Mouse (Mus musculus) liver, embryonic 15.5 days (tissue): ENCODE results near the gene Mettl21e. TPM values are rescaled to one million over a fixed set of nuclear protein-coding genes. Genes with fewer than 3 reads are reported as not detected.

ENCODE experiments used
- ATAC-seq: fragments of 200-750 bp; cut with Nextera tagmentation; 2 replicates; pipeline ENCODE4 v1.8.0; 2017; ENCODE audit warnings: moderate number of reproducible peaks, mild to moderate bottlenecking, moderate library complexity; ENCODE audit not compliant: insufficient read depth
- H3K27ac ChIP-seq: fragments of 300-500 bp; sonication (generic); replicated peaks from 2 replicates; pipeline ENCODE4 v1.5.1; 2015; ENCODE audit warnings: mild to moderate bottlenecking, inconsistent platforms
- H3K27me3 ChIP-seq: fragments of 300-500 bp; sonication (generic); 2 replicates; pipeline ENCODE4 v1.6.1; 2015; ENCODE audit warnings: mild to moderate bottlenecking, inconsistent platforms
- H3K36me3 ChIP-seq: fragments of 300-500 bp; sonication (generic); replicated peaks from 2 replicates; pipeline ENCODE4 v1.6.1; 2015; ENCODE audit warnings: moderate library complexity, mild to moderate bottlenecking, inconsistent platforms
- H3K4me1 ChIP-seq: fragments of 300-500 bp; sonication (generic); replicated peaks from 2 replicates; pipeline ENCODE4 v1.6.1; 2015; ENCODE audit warnings: inconsistent platforms
- H3K4me2 ChIP-seq: fragments of 300-500 bp; sonication (generic); 2 replicates; pipeline ENCODE4 v1.6.1; 2015; ENCODE audit warnings: moderate library complexity, mild to moderate bottlenecking, inconsistent platforms
- H3K4me3 ChIP-seq: fragments of 300-500 bp; sonication (generic); replicated peaks from 2 replicates; pipeline ENCODE4 v1.5.1; 2015; ENCODE audit warnings: mild to moderate bottlenecking, inconsistent platforms
- H3K9ac ChIP-seq: fragments of 300-500 bp; sonication (generic); 2 replicates; pipeline ENCODE4 v1.6.1; 2015; ENCODE audit warnings: moderate library complexity, mild to moderate bottlenecking, inconsistent platforms
- H3K9me3 ChIP-seq: fragments of 300-500 bp; sonication (generic); replicated peaks from 2 replicates; pipeline ENCODE4 v1.6.1; 2016; ENCODE audit warnings: inconsistent platforms
- WGBS: fragments of 180-500 bp; shearing (Covaris S2); methylation state at CpG from one replicate; pipeline ENCODE4 v1.1.7; 2015; ENCODE audit warnings: mixed read lengths; ENCODE audit not compliant: insufficient replicate concordance; 5-methylcytosine and 5-hydroxymethylcytosine counted together
- polyA plus RNA-seq: library from polyadenylated mRNA; unstranded; fragments of >200 nt; fragmentation: Nextera tagmentation; extraction: Ambion mirVana; gene quantifications from 2 replicates; pipeline ENCODE4 v1.2.1, GENCODE M21; 2015

The Mettl21e gene
- polyA plus RNA-seq, 1 experiment from 2014 or later = 0.30 TPM

DNA sequence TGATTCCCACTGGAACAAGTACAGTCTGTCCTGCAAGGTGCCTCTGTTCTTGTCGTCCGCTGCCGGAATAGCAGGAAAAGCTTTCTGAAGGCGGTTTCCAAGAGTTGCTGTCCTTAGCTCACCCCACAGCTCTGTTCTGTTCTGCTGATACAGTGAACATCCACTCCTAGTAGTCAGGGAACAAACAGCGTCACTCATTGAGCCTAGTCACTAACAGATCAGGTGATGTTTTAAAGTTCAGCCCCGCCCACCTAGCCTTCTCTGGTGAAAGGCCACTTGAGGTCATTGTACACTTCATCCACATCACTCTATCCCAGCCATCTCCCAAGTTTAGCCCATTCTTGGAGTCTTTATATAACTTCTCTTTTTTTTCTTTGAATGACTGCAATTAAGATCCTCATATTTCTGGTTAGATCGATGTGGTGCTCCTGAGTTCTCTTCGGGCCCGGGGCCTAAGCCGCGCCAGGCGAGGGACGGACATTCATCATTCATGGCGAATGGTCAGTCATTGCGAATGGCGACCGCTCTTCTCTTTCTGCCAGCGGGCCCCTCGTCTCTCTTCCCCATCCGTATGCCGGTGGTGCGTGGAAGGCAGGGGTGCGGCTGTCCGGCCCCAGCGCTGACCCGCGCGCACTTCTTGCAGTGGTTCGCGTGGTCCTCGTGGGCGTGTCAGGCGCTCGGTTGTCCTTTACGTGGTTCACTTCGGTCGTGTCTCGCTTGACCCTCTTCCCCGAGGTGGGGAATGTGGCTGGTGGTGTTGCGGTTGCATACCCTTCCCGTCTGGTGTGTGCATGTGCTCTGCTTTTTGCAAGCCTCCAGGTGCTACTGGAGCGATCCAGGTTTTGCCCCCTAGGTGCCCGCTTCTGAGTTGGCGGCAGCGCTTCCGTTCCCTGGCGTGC, 20.2 kb downstream of the Mettl21e start:
- H3K9ac ChIP-seq = no peak overlapping the region
- H3K27ac ChIP-seq = no peak overlapping the region
- H3K4me1 ChIP-seq = no peaks in the 10 kb centered on the region
- peak overlapping the region; percentile 36 for H3K4me3 ChIP-seq
- peaks cover 20% of the 10 kb centered on the region for H3K27me3 ChIP-seq
- H3K4me2 ChIP-seq = peak overlapping the region; percentile 62
- no peaks in the 10 kb centered on the region for H3K9me3 ChIP-seq
- WGBS = 14% methylated on average over 47 of the region's 47 CpGs
- H3K36me3 ChIP-seq = no peaks in the 10 kb centered on the region
- ATAC-seq = no peak

DNA sequence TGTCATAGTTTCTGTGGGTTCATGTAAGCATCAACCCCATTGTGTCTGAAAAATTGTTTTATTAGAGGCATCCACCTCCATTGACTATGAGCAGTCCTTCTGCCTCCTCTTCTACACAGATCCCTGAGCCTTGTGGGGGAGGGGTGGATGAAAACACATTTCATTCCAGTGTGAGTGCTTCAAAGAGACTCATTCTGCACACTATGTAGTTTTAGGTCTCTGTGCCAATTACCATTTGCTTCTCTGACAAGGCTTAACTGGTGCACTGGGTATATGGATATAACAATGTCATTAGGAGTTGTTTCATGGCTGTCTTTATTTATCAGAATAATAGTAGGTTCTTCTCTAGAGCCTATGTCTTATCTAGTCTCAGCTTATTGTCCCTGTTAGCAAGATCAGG, 32.4 kb downstream of the Mettl21e start:
- no peak for ATAC-seq
- Histone ChIP-seq H3K9ac (no peak overlapping the region), H3K9me3 (no peaks in the 10 kb centered on the region), H3K4me2 (no peak overlapping the region), H3K27ac (no peak overlapping the region), H3K36me3 (0 out of 2 replicates have a peak, but pooled peaks cover 2% of the 10 kb centered on the region), H3K4me1 (no peaks in the 10 kb centered on the region), H3K4me3 (no peak overlapping the region), H3K27me3 (no peaks in the 10 kb centered on the region)

- Histone ChIP-seq H3K9ac (no peak overlapping the region), H3K9me3 (no peaks in the 10 kb centered on the region), H3K4me2 (no peak overlapping the region), H3K4me3 (no peak overlapping the region), H3K27me3 (no peaks in the 10 kb centered on the region), H3K4me1 (no peaks in the 10 kb centered on the region), H3K36me3 (peaks cover 36% of the 10 kb centered on the region), H3K27ac (no peak overlapping the region)
- 75% methylated on average over 5 of the region's 5 CpGs for WGBS
- ATAC-seq = no peak
These were observed 40.7 kb downstream of the Mettl21e start for GRCm38 (mm10) chr1:44178086-44178485.

- no peak overlapping the region for H3K4me2 ChIP-seq
- H3K4me3 ChIP-seq = no peak overlapping the region
- H3K4me1 ChIP-seq = no peaks in the 10 kb centered on the region
- no peak overlapping the region for H3K9ac ChIP-seq
- peaks cover 42% of the 10 kb centered on the region for H3K36me3 ChIP-seq
- no peaks in the 10 kb centered on the region for H3K9me3 ChIP-seq
- H3K27me3 ChIP-seq = no peaks in the 10 kb centered on the region
- ATAC-seq = no peak
- no peak overlapping the region for H3K27ac ChIP-seq
- 73% methylated on average over 8 of the region's 8 CpGs for WGBS
These were observed 44.9 kb downstream of the Mettl21e start for GRCm38 (mm10) chr1:44173903-44174302.

- H3K9me3 ChIP-seq = no peaks in the 10 kb centered on the region
- no peaks in the 10 kb centered on the region for H3K4me1 ChIP-seq
- no peak overlapping the region for H3K27ac ChIP-seq
- peaks cover 46% of the 10 kb centered on the region for H3K36me3 ChIP-seq
- no peaks in the 10 kb centered on the region for H3K27me3 ChIP-seq
- H3K9ac ChIP-seq = no peak overlapping the region
- H3K4me3 ChIP-seq = no peak overlapping the region
- WGBS = 75% methylated on average over 4 of the region's 4 CpGs
- H3K4me2 ChIP-seq = no peak overlapping the region
- no peak for ATAC-seq
These were observed 46.1 kb downstream of the Mettl21e start for GRCm38 (mm10) chr1:44172656-44173055.

DNA sequence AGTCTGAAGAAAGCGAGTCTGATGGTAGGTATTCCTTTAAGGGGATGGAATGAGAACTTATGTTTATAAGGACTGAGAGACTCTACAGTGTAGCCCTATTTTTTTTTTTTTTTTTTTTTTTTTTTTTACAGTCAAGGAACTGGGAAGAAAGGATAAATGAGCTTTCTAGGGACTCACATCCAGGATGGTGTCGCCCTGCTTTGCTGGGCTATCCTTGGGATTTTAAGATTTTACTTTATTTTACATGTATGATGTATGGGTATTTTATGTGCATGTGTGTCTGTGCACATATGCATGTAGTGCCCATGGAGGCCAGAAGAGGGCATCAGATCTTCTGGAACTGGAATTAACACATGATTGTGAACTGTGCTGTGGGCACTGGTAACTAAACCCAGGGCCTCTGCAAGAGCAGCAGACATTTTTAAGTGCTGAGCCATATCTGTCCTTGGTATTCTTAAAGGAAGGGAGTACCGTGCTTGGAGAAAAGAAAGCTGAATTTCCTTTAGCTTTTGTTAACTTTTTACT, 50.8 kb downstream of the Mettl21e start:
- Histone ChIP-seq H3K36me3 (peaks cover 46% of the 10 kb centered on the region), H3K4me2 (no peak overlapping the region)
- 72% methylated on average over 3 of the region's 3 CpGs for WGBS

DNA sequence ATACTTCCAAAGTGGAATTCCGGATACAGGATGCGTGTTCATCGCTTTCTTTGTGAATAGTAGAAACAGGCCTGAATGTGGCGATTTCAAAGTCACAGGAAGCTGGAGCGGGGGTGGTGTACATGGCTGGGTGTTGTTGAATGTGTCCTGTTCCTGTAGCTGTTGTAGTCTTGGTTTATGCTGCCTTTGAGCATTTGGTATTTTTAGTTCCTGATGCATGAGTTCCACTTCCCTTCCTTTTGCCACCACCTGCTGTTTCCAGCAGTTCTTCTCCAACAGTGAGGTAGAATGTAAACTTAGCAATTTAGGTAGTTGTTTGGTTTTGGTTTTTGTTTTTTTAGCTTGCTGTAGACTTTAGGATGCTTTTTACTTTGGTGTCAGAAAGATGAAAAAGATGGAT, 56.4 kb downstream of the Mettl21e start:
- H3K4me3 ChIP-seq = no peak overlapping the region
- no peak overlapping the region for H3K4me2 ChIP-seq
- 79% methylated on average over 5 of the region's 5 CpGs for WGBS
- H3K36me3 ChIP-seq = peaks cover 57% of the 10 kb centered on the region
- no peaks in the 10 kb centered on the region for H3K9me3 ChIP-seq
- ATAC-seq = no peak
- no peaks in the 10 kb centered on the region for H3K27me3 ChIP-seq
- H3K27ac ChIP-seq = no peak overlapping the region
- no peaks in the 10 kb centered on the region for H3K4me1 ChIP-seq
- H3K9ac ChIP-seq = no peak overlapping the region

More for the DNA sequence above, 50.8 kb downstream of the Mettl21e start:
- Histone ChIP-seq H3K4me3 (no peak overlapping the region), H3K27ac (no peak overlapping the region), H3K9me3 (no peaks in the 10 kb centered on the region), H3K27me3 (no peaks in the 10 kb centered on the region), H3K9ac (no peak overlapping the region), H3K4me1 (no peaks in the 10 kb centered on the region)
- no peak for ATAC-seq

DNA sequence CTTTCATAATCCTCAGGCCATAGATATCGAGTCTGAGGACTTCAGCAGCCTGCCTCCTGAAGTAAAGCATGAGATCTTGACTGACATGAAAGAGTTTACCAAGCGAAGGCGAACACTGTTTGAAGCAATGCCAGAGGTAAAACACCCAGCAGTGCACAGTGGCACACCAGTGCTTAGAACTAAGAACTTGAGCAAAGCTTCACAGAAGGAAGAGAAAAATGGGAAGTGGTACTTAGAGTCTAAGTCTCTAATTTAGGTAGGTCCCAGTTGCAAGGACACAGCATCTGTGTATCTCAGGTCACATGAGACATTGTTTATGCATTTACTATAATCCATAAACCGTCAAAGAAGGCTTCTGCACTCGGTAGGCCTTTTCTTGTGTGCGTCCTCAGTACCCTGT, 56.9 kb downstream of the Mettl21e start:
- 82% methylated on average over 6 of the region's 6 CpGs for WGBS
- Histone ChIP-seq H3K4me1 (no peaks in the 10 kb centered on the region), H3K9me3 (no peaks in the 10 kb centered on the region), H3K36me3 (peaks cover 52% of the 10 kb centered on the region), H3K27ac (no peak overlapping the region), H3K4me2 (no peak overlapping the region), H3K4me3 (no peak overlapping the region), H3K9ac (no peak overlapping the region), H3K27me3 (no peaks in the 10 kb centered on the region)
- no peak for ATAC-seq

DNA sequence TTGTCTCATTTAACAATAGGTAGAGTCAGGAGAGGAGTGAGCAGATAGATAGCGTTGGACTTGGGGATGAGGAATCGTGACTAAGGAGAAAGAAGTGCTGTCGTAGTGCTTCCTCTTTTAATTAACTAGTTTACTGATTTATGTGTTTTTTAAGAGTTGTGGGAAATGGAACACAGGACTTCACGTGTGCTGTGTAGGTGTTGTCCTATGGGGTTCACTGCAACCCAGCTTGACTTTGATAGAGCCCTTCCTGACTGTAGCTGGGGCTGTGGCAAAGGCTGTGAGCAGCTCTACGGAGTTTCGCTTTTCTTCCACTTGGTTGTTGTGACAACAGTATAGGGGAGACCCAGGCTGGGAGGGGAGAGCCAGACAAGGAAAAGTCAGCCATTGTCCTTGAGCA, 60.4 kb downstream of the Mettl21e start:
- Histone ChIP-seq H3K4me1 (no peaks in the 10 kb centered on the region), H3K9ac (no peak overlapping the region), H3K27ac (no peak overlapping the region), H3K36me3 (peaks cover 37% of the 10 kb centered on the region), H3K4me2 (no peak overlapping the region), H3K4me3 (no peak overlapping the region), H3K27me3 (no peaks in the 10 kb centered on the region), H3K9me3 (no peaks in the 10 kb centered on the region)
- WGBS = 55% methylated on average over 6 of the region's 6 CpGs
- ATAC-seq = no peak

GRCm38 (mm10) chr1:44155287-44155686, 63.5 kb downstream of the Mettl21e start:
- Histone ChIP-seq H3K4me3 (no peak overlapping the region), H3K9ac (no peak overlapping the region), H3K36me3 (peaks cover 18% of the 10 kb centered on the region), H3K4me1 (no peaks in the 10 kb centered on the region), H3K27ac (no peak overlapping the region), H3K9me3 (no peaks in the 10 kb centered on the region), H3K4me2 (no peak overlapping the region), H3K27me3 (no peaks in the 10 kb centered on the region)
- 79% methylated on average over 4 of the region's 4 CpGs for WGBS
- no peak for ATAC-seq
